Mouse (Mus musculus): Measurements from ENCODE around the gene Ubd. TPM values are rescaled to one million over a fixed set of nuclear protein-coding genes. Genes with fewer than 3 reads are reported as not detected.

The Ubd gene
- total and polyA plus RNA-seq, 3 experiments: not detected

DNA sequence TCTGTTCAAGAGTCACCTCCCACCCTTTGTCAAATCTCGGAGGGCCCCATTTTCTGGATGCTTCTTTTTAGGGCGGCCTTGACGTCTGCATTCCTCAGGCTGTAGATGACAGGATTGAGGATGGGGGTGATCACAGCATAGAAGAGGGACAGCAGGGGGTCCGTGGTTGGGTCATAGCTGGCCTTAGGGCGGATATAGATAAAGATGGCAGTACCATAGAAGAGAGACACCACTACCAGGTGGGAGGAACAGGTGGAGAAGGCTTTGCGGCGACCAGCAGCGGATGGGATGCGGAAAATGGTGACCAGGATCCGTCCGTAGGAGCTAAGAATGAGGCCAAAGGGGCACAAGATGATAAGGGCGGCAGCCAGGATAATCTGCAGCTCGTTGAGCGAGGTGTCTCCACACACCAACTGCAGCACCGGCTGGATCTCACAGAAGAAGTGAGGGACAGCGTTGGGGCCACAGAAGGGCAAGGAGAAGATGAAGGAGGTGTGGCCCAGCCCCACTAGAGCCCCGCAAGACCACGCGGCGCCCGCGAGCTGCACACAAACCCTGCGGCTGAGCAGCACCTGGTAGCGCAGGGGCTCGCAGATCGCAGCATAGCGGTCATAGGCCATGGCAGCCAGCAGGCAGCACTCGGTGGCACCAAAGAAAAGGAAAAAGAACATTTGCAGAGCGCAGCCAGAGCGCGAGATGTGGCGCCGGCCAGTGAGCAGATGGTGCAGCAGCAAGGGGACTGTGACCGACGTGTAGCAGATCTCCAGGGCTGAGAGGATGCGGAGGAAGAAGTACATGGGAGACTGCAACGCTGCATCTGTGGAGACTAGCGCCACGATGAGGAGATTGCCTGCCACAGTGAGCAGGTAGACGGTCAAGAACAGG is 17.4 kb downstream of the Ubd start:
- Histone ChIP-seq H3K27me3 (ENCODE audit: control insufficient read depth in 1 of 2, insufficient read depth in 2 of 2, low read length in 2 of 2) (peaks cover 0 to 5% of the 10 kb centered on the region in 2 experiments; a peak in 3 of 4 replicates), H3K36me3 (ENCODE audit: control insufficient read depth in 1 of 2, insufficient read depth in 2 of 2, low read length in 2 of 2) (no peaks in the 10 kb centered on the region), H3K27ac (ENCODE audit: control insufficient read depth, low read depth, low read length) (no peak overlapping the region), H3K4me3 (ENCODE audit: control insufficient read depth in 1 of 2, insufficient read depth in 1 of 2, low read depth in 2 of 2, low read length in 2 of 2) (no peak overlapping the region), H3K4me1 (ENCODE audit: control insufficient read depth in 1 of 2, insufficient read depth in 2 of 2, low read length in 2 of 2) (no peaks in the 10 kb centered on the region), H3K79me2 (ENCODE audit: control insufficient read depth, insufficient read depth, low read length, poor library complexity) (no peaks in the 10 kb centered on the region), H3K9ac (ENCODE audit: control insufficient read depth, low read depth, low read length, poor library complexity, severe bottlenecking) (no peak overlapping the region), H3K9me3 (replicated peaks; ENCODE audit: insufficient read depth, low read length) (no peaks in the 10 kb centered on the region)
- no peak for DNase-seq (ENCODE audit: low read depth, low spot score)
- TF ChIP-seq ZNF384 (IDR thresholded peaks at IDR 0.05; ENCODE audit: low read depth, low read length) (no peak), ZC3H11A (IDR thresholded peaks at IDR 0.05; ENCODE audit: low read depth, low read length) (no peak), EP300 (IDR thresholded peaks at IDR 0.05; ENCODE audit: low read depth in 1 of 2, low read length in 2 of 2) (no peak), SMC3 (IDR thresholded peaks at IDR 0.05; ENCODE audit: low read depth, low read length) (no peak), SIN3A (IDR thresholded peaks at IDR 0.05; ENCODE audit: low read length) (no peak), TCF12 (IDR thresholded peaks at IDR 0.05; ENCODE audit: low read depth, low read length) (no peak), MXI1 (IDR thresholded peaks at IDR 0.05; ENCODE audit: low read depth, low read length) (no peak), ZMIZ1 (IDR thresholded peaks at IDR 0.05; ENCODE audit: low read depth, low read length) (no peak), E2F4 (IDR thresholded peaks at IDR 0.05; ENCODE audit: borderline replicate concordance, low read depth, low read length) (no peak), CTCF (IDR thresholded peaks at IDR 0.05 in 2 of 3, conservative IDR thresholded peaks at IDR 0.05 in 1 of 3; ENCODE audit: control insufficient read depth in 1 of 3, insufficient read depth in 1 of 3, low read depth in 2 of 3, low read length in 3 of 3, poor library complexity in 1 of 3, severe bottlenecking in 1 of 3) (no peak), JUND (IDR thresholded peaks at IDR 0.05; ENCODE audit: low read depth, low read length) (no peak), MAX (IDR thresholded peaks at IDR 0.05; ENCODE audit: low read length) (no peak), RCOR1 (IDR thresholded peaks at IDR 0.05; ENCODE audit: low read depth, low read length) (no peak), HCFC1 (IDR thresholded peaks at IDR 0.05; ENCODE audit: low read depth, low read length) (no peak), MYB (IDR thresholded peaks at IDR 0.05; ENCODE audit: low read depth, low read length) (no peak), BHLHE40 (IDR thresholded peaks at IDR 0.05; ENCODE audit: borderline replicate concordance, low read depth, low read length) (no peak), ELF1 (IDR thresholded peaks at IDR 0.05; ENCODE audit: low read depth, low read length) (no peak), ETS1 (IDR thresholded peaks at IDR 0.05; ENCODE audit: low read depth, low read length) (no peak), KAT2A (conservative IDR thresholded peaks at IDR 0.05; ENCODE audit: low read depth, low read length) (no peak), TAL1 (IDR thresholded peaks at IDR 0.05; ENCODE audit: low read length) (no peak)

DNA sequence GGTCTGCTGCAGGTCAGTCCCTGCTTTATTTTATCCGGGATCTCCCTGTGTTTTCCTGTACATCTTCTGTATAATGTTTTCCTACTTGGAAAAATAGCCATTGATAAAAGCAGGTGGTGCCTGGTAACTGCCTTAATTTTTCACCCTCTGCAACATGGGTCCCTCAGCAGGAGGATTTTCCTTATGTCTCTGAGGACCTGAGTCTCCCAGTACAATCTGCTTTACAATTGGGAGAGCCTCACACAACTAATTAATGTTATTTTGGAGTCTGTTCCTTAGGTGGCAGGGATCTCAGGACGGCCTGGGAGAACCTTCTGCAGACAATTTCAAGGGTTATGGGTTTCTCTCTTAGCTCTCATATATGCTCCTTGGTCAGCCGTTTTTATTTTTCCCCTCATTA is 19.3 kb downstream of the Ubd start, which contains the start of gene Olfr95:
Gene Olfr95 (minus strand): TSS at position 101 of the 400 bp plus-strand sequence.
- no peak within 1 kb of the TSS for H3K27ac ChIP-seq (ENCODE audit: control insufficient read depth, low read depth, low read length)
- H3K9ac ChIP-seq (ENCODE audit: control insufficient read depth, low read depth, low read length, poor library complexity, severe bottlenecking): no peak within 1 kb of the TSS
- peaks cover 0 to 5% of the 10 kb centered on the region in 2 experiments; a peak in 3 of 4 replicates for H3K27me3 ChIP-seq (ENCODE audit: control insufficient read depth in 1 of 2, insufficient read depth in 2 of 2, low read length in 2 of 2)
- H3K9me3 ChIP-seq (replicated peaks; ENCODE audit: insufficient read depth, low read length): no peaks in the 10 kb centered on the region
- TF ChIP-seq RAD21 (IDR thresholded peaks at IDR 0.05; ENCODE audit: low read depth, low read length): no peak
- TF ChIP-seq UBTF (IDR thresholded peaks at IDR 0.05; ENCODE audit: borderline replicate concordance, insufficient read depth, low read depth, low read length): no peak
- TF ChIP-seq GABPA (IDR thresholded peaks at IDR 0.05; ENCODE audit: low read depth, low read length): no peak
- no peak for TF ChIP-seq NELFE (IDR thresholded peaks at IDR 0.05; ENCODE audit: low read depth, low read length)
- no peak for TF ChIP-seq USF1 (IDR thresholded peaks at IDR 0.05; ENCODE audit: low read depth, low read length)
- TF ChIP-seq SMC3 (IDR thresholded peaks at IDR 0.05; ENCODE audit: low read depth, low read length): no peak
- TF ChIP-seq MAX (IDR thresholded peaks at IDR 0.05; ENCODE audit: low read length): no peak
- no peak for TF ChIP-seq ZKSCAN1 (IDR thresholded peaks at IDR 0.05; ENCODE audit: low read depth, low read length)
- TF ChIP-seq SIN3A (IDR thresholded peaks at IDR 0.05; ENCODE audit: low read length): no peak
- no peaks in the 10 kb centered on the region for H3K36me3 ChIP-seq (ENCODE audit: control insufficient read depth in 1 of 2, insufficient read depth in 2 of 2, low read length in 2 of 2)
- DNase-seq (ENCODE audit: low read depth, low spot score): no peak
- no peak within 1 kb of the TSS for H3K4me3 ChIP-seq (ENCODE audit: control insufficient read depth in 1 of 2, insufficient read depth in 1 of 2, low read depth in 2 of 2, low read length in 2 of 2)
- no peaks in the 10 kb centered on the region for H3K4me1 ChIP-seq (ENCODE audit: control insufficient read depth in 1 of 2, insufficient read depth in 2 of 2, low read length in 2 of 2)
- no peaks in the 10 kb centered on the region for H3K79me2 ChIP-seq (ENCODE audit: control insufficient read depth, insufficient read depth, low read length, poor library complexity)
